Mouse (Mus musculus): ENCODE results near the gene Lrrc38. TPM values are rescaled to one million over a fixed set of nuclear protein-coding genes. Genes with fewer than 3 reads are reported as not detected.
"Not testable (repeated sequence)": the region's sequence is repeated elsewhere in the genome, so short reads cannot be mapped to it uniquely, and the experiment has no call there.

The Lrrc38 gene
- not detected for polyA plus RNA-seq (2017; shearing (Covaris generic))

GRCm38 (mm10) chr4:143349484-143349906 lies at the start of gene Lrrc38:
Gene Lrrc38, plus strand, starts transcription at chr4:143349757.
- no peak for ATAC-seq

- ATAC-seq: no peak
These were observed 49.4 kb upstream of the Lrrc38 start for GRCm38 (mm10) chr4:143300113-143300688.

DNA sequence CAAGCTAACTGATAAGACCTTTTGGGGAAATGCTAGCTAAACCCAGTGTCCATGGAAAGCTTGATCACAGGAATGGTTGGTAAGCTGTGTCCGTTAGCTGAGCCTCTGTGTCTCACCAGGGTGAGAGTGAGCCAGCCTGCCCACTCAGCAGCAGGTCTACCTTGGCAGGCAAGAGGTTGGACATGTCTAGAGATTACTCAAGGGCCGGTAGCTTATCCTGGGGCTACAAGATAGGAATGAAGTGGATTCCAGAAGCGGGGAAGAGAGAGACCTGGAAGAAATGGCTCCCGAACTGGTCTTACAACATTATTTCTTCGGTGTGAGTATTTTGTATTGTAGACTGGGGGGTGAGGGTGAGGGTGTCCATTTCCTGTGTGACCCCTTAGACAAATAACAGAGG lies 48.5 kb upstream of the Lrrc38 start:
- ATAC-seq: no peak

GRCm38 (mm10) chr4:143301875-143302274 lies 47.7 kb upstream of the Lrrc38 start:
- ATAC-seq: no peak

DNA sequence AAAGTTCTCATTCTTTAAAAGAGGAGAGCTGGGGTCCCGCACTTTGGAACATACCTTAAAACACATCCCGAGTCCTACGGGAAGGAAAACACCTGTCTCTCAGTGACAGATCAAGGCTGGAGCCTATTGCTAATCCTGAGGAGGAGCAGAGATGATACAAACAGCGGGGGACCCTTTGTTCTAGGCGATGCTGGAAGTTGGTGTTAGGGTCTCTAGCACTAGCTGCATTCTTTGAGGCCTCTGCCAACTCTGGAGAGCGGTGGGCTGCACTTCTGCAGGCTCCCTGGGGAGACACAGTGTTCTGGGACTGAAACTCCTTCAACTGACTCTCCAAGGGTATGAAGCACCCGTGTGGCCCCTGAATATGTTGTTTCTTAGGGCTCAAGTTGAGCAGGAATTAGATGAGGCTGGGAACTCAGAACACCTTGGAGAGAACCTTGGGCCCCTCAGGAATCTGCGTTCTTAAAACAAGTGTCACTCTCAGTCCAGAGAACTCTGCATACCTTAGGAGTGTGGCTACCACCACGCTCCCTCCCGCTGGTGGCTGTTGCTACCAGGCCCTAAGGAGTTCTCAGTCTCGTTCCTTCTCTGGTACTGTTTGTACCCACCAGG lies 47.2 kb upstream of the Lrrc38 start:
- ATAC-seq: no peak

- no peak for ATAC-seq
These were observed 44.5 kb upstream of the Lrrc38 start for GRCm38 (mm10) chr4:143305031-143305430.

- no peak for ATAC-seq
These were observed 43.4 kb upstream of the Lrrc38 start for GRCm38 (mm10) chr4:143305987-143306772.

DNA sequence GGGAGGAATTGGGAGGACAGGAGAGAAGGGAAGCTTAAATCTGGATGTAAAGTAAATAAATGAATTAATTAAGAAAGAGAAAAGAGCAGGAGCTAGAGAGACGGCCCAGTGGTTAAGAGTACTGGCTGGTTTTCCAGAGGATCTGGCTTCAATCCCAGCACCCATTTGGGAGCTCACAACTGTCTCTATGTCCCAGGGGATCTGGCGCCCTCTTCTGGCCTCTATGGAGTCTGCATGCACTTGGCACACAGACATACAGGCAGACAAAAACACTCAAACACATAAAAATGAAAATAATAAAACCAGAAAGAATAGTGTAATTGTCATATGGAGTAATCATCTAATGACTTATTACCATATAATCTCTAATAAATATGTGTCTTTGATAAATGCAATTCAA lies 38.2 kb upstream of the Lrrc38 start:
- no peak for ATAC-seq

DNA sequence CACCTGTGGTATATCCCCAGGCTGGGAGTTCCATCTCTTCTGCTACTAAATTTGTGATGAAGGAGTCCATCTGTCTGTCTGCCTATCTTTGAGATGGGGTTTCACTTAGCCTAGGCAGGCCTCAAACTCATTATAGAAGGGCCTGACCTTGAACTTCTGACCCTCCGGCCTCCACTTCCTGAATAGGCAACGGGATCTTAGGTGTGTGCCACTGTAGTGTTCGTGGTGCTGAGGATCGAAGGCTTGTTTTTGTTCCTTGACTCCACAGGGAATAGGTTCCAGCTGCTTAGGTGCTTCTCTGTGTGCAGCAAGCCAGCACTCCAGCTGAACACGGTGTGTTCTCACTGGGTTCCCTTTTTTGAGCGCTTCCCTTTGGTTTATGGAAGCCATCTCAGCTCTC lies 36.3 kb upstream of the Lrrc38 start:
- no peak for ATAC-seq

DNA sequence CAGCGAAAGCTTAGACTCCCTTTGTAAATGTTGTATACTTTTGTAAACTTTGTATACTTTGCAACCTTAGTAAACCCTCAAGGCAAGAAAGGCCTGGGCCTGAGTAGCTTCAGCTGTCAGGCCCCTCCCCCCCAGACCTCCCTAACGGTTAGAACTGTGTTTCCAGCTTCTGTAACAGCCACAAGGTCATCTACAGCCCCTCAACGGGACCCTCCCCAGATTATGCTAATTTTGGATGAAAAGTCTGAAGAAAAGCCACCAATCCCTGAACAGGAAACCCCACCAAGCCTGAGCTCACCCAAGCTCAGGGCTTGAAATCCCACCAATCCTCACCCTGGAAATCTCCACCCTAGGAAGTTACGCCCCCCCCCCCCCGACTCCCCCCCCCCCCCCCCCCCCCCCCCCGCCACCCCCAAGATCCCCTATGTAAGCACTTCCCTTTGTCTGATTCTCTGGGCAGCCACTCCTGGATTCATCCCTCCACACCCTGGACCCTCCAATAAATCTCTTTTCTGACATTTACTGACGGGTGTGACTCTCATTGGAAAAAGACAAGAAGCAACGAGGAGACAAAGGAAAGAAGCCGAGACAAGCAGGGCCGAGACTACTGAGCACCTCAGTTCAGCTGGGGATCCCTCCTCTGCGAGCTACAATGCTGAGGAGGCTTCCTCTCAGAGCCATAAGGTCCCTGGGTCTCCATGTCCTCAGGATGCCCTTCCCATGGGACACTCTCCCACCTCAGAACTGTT lies 25.2 kb upstream of the Lrrc38 start:
- no peak for ATAC-seq

DNA sequence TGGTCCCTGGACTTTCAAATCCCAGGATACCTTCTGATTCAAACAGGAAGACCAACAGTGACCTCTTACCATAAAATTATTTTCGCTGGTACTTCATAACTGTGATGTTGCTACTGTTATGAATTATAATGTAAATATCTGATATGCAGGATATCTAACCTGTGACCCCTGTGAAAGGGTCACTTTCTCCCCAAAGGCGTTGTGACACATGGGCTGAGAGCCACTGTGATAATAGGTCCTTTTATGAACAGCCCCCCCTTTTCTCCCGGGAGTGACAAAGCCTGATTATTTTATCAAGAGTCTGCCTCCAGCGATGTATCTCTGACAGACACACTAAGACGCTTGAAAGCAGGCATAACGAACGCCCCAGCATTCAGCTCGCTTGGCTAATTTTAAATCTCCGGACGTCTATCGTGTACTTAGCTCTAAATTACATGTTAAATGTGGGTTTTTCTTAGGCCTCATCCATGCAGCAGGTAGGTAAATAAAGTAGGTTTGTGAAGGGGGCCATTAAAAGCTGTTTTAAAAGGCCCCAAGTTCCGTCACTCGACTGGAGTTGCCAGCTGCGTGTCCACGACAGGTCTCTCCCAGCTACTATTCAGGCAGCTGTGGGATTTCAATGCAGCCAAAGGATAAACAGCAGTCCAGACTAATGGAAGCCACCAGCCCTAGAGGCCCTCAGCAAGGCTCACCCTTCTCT lies 24.5 kb upstream of the Lrrc38 start:
- no peak for ATAC-seq

GRCm38 (mm10) chr4:143325625-143325941 lies 24.0 kb upstream of the Lrrc38 start:
- ATAC-seq: no peak

GRCm38 (mm10) chr4:143330566-143330965 lies 19.0 kb upstream of the Lrrc38 start:
- ATAC-seq: no peak

GRCm38 (mm10) chr4:143331787-143332186 lies 17.8 kb upstream of the Lrrc38 start:
- no peak for ATAC-seq

DNA sequence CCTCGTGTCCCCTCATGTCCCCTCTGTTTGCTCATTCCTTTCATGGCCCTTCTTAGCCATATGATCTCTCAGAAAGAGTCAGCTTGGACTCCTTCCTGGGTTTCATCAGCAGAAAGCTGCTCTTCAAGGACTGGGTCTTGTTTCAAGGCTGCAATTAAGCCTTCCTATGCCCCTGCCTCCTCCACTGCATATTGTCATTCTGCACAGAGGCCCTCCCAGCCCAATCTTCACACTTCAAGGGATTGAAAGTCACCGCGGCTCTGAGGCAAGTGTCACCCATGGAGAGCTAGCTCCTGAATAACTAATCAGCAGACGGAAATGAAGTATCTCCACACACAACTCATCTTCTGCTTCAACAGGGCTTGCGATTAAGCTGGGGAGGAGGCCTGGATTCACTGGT lies 15.4 kb upstream of the Lrrc38 start:
- no peak for ATAC-seq

- ATAC-seq: no peak
These were observed 14.6 kb upstream of the Lrrc38 start for GRCm38 (mm10) chr4:143334995-143335394.

- ATAC-seq: no peak
These were observed 13.5 kb upstream of the Lrrc38 start for GRCm38 (mm10) chr4:143336096-143336495.

DNA sequence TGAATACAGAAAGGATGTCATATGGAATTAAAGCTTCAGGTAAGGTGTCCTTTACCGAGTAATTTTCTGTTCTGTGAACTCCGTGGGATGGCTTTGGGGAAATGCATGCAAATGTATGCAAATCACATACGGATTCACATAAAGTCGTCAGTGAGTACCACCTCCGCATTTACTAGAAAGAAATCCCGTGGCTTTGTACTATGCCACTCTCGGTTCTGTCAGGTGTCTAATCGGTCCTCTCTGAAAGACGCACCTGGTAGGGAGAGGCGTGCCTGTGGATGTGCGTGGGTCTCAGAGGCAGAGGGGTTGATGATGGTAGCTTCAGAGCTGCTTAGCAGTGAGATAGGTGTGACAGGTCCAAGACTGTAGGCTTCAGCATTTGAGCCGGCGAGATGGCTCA lies 9.7 kb upstream of the Lrrc38 start:
- ATAC-seq: no peak

DNA sequence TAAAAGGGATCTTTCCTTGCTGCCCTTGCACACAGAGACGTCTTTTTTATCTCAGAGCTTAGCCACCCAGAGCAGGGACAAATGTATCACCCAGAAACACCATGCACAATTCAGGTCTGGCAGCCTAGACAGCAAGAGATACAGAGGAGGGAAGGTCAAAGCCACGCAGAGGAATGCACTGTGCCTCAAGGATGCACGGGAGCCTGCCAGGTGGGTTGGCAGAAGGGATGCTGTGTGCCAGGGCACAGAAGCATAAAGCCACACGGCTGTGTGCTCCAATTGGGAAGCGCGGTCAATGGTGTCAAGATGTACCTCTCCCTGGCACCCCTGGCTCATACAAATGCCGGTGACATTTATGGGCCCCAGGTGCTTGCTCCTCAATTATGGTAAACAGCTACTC lies 8.1 kb upstream of the Lrrc38 start:
- no peak for ATAC-seq

DNA sequence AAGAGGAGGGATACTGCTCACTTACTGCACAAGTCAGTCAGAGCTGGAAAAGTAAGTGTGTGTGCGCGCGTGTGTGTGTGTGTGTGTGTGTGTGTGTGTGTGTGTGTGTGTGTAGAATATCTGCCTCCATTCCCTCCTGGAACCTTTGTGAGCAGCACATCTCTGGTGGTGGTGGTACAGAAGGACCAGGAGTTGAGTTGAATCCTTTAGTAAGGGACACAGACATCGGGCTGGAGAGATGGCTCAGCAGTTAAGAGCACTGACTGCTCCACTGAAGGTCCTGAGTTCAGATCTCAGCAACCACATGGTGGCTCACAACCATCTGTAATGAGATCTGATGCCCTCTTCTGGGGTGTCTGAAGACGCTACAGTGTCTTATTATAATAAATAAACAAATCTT lies 4.1 kb upstream of the Lrrc38 start:
- ATAC-seq: not testable (repeated sequence)

DNA sequence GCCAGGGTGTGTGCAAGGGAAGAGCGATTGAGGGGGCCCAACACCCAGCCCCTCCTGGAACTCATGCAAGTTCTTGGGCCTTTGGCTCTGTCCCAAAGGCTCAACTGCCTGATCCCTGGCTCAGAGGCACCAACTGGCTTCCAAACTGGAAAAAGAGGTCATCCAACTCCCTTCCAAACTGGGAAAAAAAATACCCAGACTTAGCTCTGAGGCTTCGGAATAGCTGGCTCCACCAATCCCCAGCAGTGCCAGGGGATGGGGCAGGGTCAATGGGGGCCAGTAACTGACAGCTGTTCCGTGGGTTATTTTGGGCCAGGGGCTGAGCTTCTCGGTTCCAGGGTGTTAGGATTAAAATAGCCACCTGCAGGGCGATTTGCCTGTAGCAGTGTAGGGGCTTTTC lies 879 bp upstream of the Lrrc38 start:
- ATAC-seq: no peak

DNA sequence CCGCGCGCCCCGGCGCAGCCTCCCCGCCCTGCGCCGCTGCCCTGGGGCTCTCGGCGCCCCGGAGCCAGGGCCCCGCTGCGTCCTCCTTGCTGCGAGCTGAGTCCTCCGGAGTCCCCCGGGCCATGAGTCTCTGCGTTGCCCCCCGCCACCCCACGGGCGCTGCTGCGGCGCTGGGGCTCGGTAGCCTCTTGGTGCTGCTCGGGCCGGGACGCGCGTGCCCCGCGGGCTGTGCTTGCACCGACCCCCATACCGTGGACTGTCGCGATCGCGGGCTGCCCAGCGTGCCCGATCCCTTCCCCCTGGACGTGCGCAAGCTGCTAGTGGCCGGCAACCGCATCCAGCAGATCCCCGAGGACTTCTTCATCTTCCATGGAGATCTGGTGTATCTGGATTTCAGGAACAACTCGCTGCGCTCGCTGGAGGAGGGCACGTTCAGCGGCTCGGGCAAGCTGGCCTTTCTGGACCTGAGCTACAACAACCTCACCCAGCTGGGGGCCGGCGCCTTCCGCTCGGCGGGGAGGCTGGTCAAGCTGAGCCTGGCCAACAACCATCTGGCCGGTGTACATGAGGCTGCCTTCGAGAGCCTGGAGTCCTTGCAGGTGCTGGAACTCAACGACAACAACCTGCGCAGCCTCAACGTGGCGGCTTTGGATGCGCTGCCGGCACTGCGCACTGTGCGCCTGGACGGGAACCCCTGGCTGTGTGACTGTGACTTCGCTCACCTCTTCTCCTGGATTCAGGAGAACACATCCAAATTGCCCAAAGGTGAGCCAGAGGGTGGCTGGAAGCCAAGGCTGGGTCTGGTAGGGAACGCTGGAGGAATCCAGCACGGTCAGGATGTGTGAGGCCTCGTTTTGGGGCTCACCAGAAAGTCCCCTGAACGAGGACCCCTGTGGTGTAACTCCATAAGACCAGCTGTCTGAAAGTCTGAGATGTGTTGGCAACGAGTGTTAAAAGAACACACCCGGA lies 774 bp downstream of the Lrrc38 start:
- no peak for ATAC-seq

Measured in CD4-positive, CD25-positive, alpha-beta regulatory T cell, adult 4 months (primary cell).